Mouse (Mus musculus): ENCODE measurements around the gene Pxn.

Pxn gene

DNA sequence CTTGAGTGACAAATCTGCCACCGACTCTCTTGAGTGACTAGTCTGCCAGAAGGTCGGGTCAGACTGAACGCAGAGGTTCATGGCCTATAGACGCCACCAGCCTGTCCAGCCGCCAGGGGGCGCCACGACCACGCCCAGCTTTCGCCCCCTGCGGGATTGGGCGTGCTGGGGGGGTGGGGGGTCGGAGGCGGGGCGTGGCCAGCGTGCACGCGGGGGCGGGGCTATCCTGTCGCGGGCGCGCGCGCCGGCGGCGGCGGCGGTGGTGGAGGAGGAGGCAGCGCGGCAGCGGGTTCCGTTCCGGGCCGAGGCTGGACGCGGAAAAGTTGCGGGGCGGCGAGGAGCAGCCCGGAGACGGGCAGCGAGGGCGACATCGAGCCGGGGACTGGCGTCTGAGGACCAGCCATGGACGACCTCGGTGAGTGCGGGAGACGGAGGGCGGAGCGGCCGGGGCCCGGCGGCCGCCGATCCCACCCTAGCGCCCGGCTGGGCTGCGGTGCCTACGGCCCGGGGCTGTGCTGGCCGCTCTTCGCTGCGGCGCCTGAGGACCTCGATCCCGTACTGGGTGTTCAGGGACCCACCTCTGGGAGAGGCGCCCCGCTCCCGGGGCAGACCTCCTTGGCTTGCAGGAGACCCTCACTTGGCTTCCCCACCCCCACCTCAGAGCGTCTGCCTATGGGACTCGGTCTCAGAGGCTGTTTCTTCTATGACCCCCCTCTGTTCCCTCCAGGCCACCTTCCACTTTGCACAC is at the start of gene Pxn:
Pxn (plus strand) TSS at position 223 of the 748 bp plus-strand sequence.
- peak; percentile 76 for DNase-seq (ENCODE audit: low read depth, low spot score)

- no peak for DNase-seq (ENCODE audit: low read depth, low spot score)
Measured at GRCm38 (mm10) chr5:115458918-115459317, 47.6 kb upstream of the Pxn start.

DNA sequence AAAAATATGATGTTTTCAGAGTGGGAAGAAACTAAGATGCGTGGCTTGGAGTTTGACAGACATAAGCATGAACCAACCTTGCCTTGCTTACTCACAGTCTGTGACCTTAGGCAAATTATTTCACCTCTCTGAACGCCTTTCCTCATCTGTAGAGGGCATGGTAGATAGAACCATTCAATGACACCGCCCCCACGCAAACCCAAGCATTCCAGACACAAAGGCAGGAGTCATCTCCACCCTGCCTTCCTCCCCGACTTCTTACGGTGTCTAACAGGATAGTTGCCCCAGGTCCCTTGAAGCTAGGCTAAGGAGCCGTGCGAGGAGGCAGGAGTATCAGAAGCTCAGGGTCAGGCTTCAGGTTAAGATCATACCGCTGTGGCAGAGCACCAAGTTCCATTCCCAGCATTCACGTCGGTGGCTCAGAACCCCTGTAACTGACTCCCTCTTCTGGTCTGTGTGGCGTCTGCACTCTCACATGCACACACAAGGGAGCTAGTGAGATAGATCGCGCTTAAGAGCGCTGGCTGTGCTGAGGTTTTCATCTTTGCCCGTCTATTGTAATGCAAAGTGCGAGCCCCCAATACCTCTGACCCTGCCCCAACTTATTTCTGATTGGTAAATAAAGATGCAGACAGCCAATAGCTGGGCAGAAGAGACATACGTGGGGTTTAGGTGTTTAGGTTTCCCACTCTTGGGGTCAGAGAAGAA is 41.9 kb upstream of the Pxn start:
- no peak for DNase-seq (ENCODE audit: low read depth, low spot score)

GRCm38 (mm10) chr5:115465642-115466420 is 40.6 kb upstream of the Pxn start, which contains the start of gene Pla2g1b:
Pla2g1b (plus strand) TSS chr5:115466262.
- DNase-seq (ENCODE audit: low read depth, low spot score) = no peak

DNA sequence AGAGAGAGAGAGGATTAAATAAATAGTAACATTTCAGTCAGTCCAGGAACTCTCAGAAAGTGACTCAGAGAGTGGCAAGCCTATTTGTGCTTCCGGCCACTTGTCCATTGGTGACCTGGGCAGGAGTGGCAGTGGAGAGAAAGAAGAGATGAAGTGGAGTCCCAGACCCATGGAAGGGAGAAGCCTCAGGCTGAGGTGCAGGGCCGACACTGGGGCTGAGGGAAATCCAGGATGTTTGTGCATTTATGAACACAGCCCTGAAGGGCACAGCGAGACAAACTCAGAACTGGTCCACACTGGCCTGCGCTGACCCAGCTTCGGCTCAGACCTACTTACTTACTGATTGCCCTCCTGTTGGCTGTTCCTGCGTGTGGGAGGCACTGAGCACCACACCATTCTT is 36.7 kb upstream of the Pxn start:
- no peak for DNase-seq (ENCODE audit: low read depth, low spot score)

DNA sequence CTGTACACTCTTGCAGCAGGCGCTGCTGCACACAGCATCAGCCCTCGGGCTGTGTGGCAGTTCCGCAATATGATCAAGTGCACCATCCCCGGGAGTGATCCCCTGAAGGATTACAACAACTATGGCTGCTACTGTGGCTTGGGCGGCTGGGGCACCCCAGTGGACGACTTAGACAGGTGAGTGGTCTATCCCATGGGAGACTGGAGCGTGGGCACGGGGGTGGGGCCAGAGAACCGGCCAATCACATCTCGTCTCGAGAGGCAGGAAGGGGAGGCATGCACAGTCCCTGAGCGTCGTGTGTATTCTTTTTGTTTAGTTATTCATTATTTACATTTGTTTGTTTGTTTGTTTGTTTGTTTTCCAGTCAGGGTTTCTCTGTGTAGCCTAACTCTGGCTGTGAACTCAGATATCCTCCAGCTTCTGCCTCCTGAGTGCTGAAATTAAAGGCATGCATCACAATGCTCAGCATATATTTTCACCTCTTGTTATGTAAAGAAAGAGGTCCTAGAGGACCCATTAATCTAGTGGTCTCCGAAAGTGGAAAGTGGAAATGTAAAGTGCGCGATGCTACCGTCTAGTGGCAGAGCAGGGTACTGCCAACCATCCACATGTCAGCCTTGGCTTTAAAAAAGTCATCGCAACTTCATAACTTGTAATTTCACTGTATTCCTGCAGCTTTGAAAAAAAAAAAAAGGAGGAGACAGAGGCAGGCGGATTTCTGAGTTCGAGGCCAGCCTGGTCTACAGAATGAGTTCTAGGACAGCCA is 35.5 kb upstream of the Pxn start:
- no peak for DNase-seq (ENCODE audit: low read depth, low spot score)

DNA sequence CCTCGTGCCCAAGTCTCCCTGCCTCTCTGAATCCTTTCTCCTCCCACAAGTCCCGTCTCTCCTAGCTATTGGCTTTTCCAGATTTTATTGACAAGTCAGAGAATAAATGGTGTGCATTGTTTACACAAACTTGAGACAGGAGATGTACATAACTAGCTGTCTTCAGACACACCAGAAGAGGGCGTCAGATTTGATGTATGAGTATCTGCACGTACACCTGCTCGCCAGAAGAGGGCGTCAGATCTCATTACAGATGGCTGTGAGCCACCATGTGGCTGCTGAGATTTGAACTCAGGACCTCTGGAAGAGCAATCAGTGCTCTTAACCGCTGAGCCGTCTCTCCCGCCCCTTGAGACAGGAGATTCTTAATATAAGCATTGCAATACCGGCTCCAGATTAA is 33.3 kb upstream of the Pxn start:
- DNase-seq (ENCODE audit: low read depth, low spot score) = no peak

DNA sequence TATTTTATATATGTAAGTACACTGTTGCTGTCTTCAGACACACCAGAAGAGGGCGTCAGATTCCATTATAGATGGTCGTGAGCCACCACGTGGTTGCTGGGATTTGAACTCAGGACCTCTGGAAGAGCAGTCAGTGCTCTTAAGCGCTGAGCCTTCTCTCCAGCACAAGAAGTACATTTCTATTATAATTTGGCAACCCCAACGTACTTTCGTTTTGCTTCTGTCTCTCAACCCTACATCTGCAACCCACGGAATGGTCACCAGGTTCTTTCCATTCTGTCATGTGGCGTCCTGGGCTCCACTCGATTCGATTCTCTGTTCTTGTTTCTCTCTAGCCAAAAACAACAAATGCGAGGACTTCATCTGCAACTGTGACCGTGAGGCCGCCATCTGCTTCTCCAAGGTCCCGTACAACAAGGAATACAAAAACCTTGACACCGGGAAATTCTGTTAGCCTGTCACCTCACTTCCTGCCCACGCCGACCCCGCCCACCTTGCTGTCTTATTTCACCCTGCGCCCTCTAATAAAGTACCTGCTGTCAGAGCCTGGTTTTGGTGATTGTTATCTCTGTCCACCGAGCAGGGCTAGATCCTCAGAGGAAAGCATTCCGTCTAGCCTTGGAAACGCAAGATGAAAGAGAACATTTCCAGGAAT is 32.2 kb upstream of the Pxn start:
- DNase-seq (ENCODE audit: low read depth, low spot score) = no peak

DNA sequence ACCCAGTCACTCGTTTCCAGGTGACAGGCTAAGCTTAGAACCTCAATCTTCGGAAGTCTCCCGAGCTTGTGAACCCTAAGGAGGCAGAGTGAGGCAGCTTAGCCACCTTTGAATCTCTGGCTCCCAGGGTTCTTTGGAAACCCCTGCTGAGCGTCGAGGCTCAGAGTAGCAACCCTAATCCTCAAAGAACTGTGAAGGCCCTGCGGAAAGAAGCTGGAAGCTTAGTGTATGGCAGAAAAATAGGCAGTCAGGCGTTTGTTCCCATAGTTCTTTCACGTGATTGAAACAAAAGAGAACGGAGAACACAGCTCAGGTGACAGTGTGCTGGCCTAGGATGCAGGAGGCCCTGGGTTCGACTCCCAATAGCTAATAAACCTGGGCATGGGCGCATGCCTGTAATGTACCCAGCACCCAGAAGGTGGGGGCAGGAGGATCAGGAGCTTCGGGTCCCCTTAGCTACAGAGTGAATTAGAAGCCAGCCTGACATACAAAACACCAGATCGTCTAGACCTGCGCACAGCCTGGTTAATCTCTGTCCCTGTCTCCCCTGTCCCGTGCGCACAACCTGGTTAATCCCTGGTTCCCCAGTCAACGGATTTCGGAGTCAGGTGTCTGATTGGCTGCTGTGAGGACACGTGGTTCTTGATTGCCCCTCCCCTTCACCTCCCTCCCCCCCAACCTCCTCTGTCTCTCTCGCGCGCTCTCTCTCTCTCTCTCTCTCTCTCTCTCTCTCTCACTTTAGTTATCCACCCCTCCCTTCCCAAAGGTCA is 31.0 kb upstream of the Pxn start:
- no peak for DNase-seq (ENCODE audit: low read depth, low spot score)

- DNase-seq (ENCODE audit: low read depth, low spot score) = no peak
Measured at GRCm38 (mm10) chr5:115476107-115476727, 30.3 kb upstream of the Pxn start.

GRCm38 (mm10) chr5:115479561-115479960 is 26.9 kb upstream of the Pxn start:
- DNase-seq (ENCODE audit: low read depth, low spot score) = no peak

- DNase-seq (ENCODE audit: low read depth, low spot score) = no peak
Measured at GRCm38 (mm10) chr5:115480101-115480500, 26.4 kb upstream of the Pxn start.

GRCm38 (mm10) chr5:115482390-115483265 is 23.8 kb upstream of the Pxn start:
- DNase-seq (ENCODE audit: low read depth, low spot score) = no peak

DNA sequence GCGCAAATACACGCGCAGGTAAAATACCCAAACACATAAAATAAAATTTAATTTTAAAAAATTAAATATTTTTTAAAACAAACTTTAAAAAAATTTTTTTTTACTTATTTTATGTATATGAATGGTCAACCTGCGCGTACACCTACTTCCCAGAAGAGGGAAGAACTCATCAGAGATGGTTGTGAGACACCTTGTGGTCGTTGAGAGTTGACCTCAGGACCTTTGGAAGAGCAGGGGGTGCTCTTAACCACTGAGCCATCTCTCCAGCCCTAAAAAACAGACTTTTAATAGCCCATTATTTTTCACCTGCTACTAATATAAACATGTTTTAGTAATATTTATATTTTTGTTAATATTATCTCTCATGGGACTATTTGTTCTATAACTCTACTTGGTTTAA is 23.1 kb upstream of the Pxn start:
- DNase-seq (ENCODE audit: low read depth, low spot score) = no peak

DNA sequence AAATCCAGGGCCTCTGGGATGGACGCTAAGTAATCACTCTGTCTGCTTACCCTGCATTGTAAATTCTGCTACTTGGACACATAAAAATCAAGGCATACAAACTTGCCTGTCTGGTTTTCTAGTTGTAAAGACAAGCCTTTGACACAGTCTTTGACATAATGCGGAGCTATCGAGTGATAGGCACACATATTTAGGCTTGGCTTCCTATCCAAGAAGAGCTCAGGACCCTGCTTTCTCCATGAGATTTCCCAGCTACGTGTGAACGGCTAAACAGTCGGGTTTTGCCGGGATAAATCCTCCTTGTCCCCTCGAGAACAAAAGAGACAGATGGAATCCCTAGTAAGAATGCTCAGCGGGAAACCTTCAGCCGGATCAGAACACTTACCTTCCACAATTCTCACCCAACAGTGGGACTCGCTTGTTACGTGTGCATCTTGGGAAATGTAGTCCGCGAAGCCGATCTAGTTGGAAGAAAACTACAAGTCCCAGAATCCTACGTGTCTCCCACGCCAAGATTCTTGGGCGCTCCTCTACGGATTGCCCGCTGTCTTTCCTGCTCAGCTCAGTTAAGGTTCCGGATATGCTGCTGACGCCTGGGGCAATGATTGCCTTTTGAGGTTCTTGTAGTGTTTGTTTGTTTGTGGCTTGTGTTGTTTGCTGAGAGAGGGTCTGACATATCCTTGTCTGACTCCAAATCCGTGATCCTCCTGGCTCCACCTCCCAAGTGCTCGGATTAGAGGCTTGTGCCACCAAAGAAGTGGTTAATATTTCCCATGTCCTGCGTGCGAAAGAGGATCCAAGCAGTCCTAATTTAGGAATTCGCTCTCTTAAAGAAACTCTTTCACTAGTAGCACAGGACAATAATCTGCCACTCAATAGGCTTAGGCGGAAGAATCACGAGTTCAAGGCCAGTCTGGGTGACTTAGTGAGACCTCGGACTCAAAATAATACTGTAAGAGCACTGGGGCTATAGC is 22.2 kb upstream of the Pxn start, which contains the start of gene Sirt4:
Sirt4 (minus strand) TSS at position 779 of the 974 bp plus-strand sequence.
- peak; percentile 89 for DNase-seq (ENCODE audit: low read depth, low spot score)

GRCm38 (mm10) chr5:115484996-115485395 is 21.5 kb upstream of the Pxn start:
- DNase-seq (ENCODE audit: low read depth, low spot score) = no peak

GRCm38 (mm10) chr5:115485489-115486205 is 20.8 kb upstream of the Pxn start:
- DNase-seq (ENCODE audit: low read depth, low spot score) = no peak

All from c-Kit-negative CD71-positive TER-119-positive erythroid progenitor cells, embryonic 14.5 days (primary cell).